Mouse (Mus musculus) liver (tissue): ENCODE measurements around the gene Gm17019.
"Not testable (repeated sequence)": the region's sequence is repeated elsewhere in the genome, so short reads cannot be mapped to it uniquely, and the experiment has no call there.

Source experiments
- DNase-seq: peaks from one replicate; pipeline ENCODE4 v3.0.0-alpha.2; 2020; ENCODE audit warnings: mixed read lengths

Gene Gm17019

GRCm38 (mm10) chr5:14996670-14997249 lies 36.0 kb downstream of the Gm17019 start:
- not testable (repeated sequence) for DNase-seq

GRCm38 (mm10) chr5:14994124-14994523 lies 38.7 kb downstream of the Gm17019 start:
- not testable (repeated sequence) for DNase-seq

GRCm38 (mm10) chr5:14990375-14991158 lies 42.2 kb downstream of the Gm17019 start:
- not testable (repeated sequence) for DNase-seq

- not testable (repeated sequence) for DNase-seq
These were observed 46.0 kb downstream of the Gm17019 start for GRCm38 (mm10) chr5:14986649-14987387.
